Mouse (Mus musculus): ENCODE data around the gene Myct1. TPM values are rescaled to one million over a fixed set of nuclear protein-coding genes. Genes with fewer than 3 reads are reported as not detected.

Myct1 gene
- 2.9 and 3.6 TPM in 2 replicates for total RNA-seq (2014; fragmentation: Nextera tagmentation)
- 3.0 and 10.1 TPM in 2 replicates for total RNA-seq (2017)

DNA sequence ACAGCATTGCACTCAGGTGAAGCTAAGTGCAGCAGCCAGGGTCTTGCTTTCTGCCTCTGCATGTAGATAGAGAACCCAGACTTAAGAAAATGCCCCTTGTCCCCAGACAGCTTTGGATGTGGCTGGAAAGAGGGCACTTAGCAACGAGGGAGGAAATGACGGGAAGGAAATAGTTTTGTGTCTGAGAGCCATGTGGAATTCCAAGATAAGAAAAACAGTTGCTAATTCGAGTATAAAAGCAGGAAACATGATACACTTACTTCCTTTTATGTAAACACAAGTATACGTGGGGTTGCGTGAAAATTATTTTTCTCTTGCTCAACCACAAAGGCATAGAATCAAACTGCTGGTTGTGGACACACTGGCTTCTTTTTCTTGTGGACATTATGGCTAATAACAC, at the start of gene Myct1:
Gene Myct1 (plus strand): TSS at position 312 of the 400 bp plus-strand sequence.
- ATAC-seq (replicated peaks; ENCODE audit: low FRiP score, low TSS enrichment, poor library complexity, severe bottlenecking): peak; percentile 44; the same call in 1 of the 2 replicates

DNA sequence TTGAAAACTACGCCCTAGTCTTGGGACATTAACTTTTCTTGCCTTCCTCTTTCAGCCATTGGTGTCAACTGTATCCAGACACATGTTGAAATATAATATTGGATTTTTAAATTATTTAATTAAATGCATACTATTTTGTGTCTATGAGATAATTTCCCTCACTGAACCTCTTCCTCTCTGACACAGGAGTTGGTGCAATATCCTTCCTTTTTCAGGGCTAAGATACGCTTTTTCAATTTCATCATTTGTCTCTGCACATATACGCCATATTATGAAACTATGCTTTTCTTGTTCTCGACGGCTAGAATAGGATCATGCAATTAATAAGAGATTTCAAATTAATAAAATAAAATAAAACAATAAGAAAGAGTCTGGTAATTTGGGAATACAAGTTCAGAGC, 47.1 kb upstream of the Myct1 start:
- ATAC-seq (replicated peaks; ENCODE audit: low FRiP score, low TSS enrichment, poor library complexity, severe bottlenecking): no peak

DNA sequence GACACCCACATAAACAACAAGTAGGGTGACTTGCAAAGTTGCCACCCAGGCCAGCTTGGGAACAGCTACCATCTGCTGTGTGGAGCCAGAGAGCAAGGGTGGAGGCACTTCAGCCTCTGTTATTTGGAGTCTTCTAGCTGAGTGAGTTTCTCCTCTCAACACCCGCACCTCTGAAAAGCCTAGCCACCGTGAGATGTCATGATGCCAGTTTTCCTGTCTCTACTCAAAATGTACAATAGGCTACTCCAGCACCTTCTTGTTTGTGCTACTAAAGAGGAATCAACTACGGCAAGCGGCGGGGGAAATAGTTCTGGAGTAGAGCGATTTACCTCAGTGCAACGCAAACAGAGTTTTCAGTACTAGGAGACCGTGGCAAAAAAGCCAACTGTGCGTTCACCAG, 45.8 kb upstream of the Myct1 start:
- no peak for ATAC-seq (replicated peaks; ENCODE audit: low FRiP score, low TSS enrichment, poor library complexity, severe bottlenecking)

DNA sequence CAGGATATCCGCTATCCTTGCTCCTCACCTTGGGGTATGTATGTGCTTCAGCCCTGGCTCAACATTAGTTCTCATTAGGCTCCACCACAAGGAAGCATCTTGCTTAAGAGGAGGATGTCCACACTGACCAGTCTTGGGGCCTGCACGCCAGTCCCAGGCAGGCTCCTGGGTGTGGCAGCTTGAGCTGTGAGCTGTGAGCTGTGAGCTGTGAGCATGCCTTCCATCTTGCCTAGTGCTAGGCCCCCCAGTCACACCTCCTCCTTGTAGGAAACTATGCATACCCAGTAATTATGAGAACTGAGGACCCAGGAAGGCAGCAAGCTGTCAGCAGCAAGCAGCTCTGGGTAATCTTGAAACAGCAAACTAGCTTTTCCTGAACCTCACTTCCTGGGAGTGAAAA, 44.9 kb upstream of the Myct1 start:
- ATAC-seq (replicated peaks; ENCODE audit: low FRiP score, low TSS enrichment, poor library complexity, severe bottlenecking): no peak

DNA sequence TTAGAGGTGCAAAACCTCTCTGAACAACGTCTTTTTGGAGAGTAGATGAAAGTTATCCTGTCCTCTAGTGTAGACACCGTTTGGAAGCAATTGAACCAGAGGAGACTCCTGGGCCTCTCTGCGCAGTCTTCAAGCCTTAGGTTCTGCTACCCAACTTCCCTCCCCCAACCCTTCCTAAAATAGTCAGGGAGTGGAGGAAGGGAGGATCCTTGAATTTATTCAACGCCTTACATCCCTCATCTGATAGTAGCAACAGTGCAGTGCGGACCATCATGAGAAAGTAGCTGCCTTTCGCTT, 43.8 kb upstream of the Myct1 start:
- ATAC-seq (replicated peaks; ENCODE audit: low FRiP score, low TSS enrichment, poor library complexity, severe bottlenecking): no peak

DNA sequence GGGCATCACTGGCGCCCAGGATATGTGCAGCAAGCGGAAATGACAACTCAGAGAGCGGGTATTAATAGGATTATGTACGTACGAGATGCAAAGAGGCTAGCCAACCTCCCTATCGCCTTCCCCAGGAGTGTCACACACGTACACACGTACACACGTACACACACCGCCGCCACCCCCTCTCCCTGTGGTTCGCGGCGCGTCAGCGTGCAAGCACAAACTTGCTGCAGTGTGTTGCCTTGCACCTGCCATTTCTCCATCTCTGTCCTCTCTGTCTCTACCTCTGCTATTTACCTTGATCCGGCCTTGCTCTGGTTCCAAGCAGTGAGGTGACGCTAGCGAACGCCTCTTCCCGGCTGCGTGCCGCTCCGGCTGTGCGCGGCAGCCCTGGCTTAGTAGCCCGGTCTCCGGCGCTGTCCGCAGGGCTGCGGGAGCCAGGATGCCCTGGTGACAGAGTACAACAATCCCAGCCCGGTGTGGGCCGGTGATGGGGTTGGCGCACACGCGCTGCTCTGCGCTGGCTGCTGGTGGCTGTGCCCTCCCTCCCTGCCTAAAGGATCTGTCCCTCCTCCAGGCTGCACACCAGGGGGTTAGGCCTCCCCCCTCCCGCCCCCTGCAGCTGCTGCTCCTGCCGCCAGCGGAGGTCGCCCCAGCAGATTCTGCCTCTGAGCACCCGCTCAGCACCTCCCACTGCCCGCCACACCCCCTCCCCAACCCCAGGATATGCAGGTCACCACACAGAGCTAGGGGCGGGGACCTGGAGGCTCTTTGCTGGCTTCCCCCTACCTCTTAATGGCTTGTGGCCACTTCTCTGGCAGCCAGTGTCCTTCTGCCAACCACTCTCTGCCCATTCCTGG, 43.2 kb upstream of the Myct1 start:
- peak; percentile 73 for ATAC-seq (replicated peaks; ENCODE audit: low FRiP score, low TSS enrichment, poor library complexity, severe bottlenecking)

DNA sequence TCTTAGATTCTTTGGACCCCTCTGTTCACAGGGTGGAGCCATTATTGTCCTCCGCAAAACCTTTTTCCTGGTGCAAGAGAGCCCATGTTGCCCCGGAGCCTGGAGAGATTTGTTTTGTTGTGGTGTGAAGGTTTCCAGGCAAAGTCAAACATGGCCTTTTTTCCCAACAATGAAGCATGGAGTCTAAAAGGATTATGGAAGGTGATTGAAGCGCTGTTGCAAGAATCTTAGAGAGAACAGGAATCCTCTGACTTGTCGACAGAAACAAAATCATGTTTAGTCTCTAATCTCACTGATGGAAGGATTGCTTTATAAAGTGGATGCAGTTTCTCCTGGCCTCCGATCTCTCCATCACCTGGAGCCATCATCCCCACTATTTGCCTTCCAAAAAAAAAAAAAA, 42.2 kb upstream of the Myct1 start, which contains the start of gene Syne1:
Gene Syne1 (minus strand): TSS at position 101 of the 400 bp plus-strand sequence.
- no peak for ATAC-seq (replicated peaks; ENCODE audit: low FRiP score, low TSS enrichment, poor library complexity, severe bottlenecking)

DNA sequence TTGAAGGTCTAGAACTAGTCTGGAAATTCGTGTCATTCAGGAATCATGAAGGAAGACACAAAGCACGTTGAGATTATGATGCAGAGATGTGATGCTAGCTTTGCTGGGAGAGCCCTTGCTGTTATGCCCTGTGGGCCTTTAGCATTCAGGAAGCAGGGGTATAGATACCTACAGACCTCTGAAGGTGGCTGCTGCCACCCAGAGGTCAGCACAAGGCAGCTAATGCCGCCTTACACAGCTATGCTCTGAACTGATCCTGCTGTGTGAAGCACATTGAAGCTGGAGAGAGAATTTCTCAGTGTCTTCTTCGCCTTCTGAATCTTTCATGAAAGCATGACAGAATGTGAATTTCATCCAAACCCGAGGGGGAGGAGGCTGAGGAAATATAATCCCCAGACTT, 38.6 kb upstream of the Myct1 start:
- peak; percentile 69; the same call in 1 of the 2 replicates for ATAC-seq (replicated peaks; ENCODE audit: low FRiP score, low TSS enrichment, poor library complexity, severe bottlenecking)

DNA sequence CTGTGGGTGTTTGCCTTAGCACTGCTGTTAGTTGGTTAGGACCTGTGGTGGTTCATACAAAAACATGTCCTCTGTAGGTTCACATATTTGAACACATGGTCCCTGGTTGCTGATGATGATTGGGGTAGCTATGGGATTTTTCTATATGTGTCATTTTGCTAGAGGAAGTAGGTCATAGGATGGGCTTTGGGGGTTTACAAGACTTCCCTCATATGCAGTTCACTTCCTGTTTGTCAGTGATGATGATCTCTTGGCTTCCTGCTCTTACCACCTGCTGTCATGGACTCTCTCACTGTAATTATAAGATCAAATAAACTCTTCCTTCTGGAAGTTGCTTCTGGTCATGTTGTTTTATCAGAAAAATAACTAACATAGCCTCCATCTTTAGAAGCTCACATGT, 34.8 kb upstream of the Myct1 start:
- ATAC-seq (replicated peaks; ENCODE audit: low FRiP score, low TSS enrichment, poor library complexity, severe bottlenecking): no peak

DNA sequence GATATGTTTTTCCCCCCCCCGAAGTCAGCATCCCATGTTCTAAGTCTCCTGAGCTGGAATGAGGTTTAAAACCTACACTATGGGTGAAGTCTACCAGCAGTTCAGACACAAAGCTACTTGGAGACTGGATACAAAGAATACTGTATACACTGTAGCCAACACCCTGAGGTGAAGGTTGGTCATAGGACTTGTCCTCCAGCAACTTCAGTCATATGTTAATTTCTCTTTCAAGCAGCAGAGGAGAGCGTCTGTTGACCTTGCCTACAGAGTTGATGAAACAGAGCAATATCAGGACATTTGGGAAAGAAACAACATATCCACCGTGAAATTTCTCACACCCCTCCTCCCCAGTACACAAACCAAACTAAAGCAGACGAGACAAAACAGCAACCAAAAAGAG, 33.0 kb upstream of the Myct1 start:
- no peak for ATAC-seq (replicated peaks; ENCODE audit: low FRiP score, low TSS enrichment, poor library complexity, severe bottlenecking)

DNA sequence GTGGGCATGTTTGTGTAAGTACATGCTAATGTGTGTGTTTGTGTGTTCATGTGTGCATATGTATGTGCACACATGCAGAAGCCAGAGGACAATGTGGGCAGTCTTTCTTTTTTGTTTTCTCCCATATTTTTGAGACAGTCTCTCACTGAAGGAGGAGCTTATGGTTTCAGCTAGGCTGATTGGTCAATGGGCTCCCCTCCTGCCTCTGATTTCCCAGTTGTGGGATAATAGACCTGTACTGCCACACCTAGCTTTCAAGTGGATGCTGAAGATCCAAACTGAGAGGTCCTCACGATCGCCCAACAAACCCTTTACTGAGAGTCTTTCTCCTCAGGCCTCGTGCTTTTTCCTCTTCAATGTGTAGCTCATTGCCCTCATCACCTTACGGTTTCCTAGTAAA, 31.9 kb upstream of the Myct1 start:
- ATAC-seq (replicated peaks; ENCODE audit: low FRiP score, low TSS enrichment, poor library complexity, severe bottlenecking): no peak

DNA sequence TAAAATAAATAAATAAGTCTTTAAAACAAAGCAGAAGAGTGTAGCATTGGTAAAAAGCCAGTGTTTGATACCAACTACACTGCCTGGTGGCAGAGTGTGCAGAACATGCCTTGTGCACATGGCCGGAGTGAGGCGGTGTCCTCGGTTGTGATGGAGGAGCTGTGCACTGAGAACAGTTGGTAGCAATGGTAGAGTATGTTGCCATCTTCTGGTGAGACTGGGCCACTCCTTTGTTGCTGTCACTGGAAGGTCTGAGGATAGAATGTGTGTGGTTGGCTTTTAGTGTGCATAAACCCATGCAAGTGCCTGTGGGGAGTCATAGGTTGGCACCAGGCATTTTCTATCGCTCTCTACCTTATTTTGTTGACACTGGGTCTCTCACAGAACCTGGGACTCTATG, 24.6 kb upstream of the Myct1 start:
- 0 out of 2 replicates have a peak, but pooled peaks have one; percentile 50 for ATAC-seq (replicated peaks; ENCODE audit: low FRiP score, low TSS enrichment, poor library complexity, severe bottlenecking)

DNA sequence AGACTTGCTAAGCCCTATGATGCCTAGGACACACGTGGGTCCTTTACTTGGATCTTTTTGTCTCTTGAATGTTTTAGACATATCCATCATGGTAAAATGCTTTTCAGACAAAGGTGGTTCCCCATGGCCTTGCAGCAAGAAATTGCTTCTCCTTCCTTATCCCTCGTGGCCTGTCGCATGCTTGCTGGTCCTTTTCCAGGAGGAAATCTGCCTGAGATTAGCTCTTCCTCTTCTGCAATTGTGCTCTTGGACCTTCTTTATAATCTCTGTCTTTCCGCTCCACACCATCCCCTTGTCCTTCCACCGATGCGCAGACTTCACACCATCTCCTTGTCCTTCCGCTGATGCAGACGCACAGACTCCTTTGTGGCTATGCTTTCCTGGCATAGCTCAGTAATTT, 23.5 kb upstream of the Myct1 start:
- no peak for ATAC-seq (replicated peaks; ENCODE audit: low FRiP score, low TSS enrichment, poor library complexity, severe bottlenecking)

DNA sequence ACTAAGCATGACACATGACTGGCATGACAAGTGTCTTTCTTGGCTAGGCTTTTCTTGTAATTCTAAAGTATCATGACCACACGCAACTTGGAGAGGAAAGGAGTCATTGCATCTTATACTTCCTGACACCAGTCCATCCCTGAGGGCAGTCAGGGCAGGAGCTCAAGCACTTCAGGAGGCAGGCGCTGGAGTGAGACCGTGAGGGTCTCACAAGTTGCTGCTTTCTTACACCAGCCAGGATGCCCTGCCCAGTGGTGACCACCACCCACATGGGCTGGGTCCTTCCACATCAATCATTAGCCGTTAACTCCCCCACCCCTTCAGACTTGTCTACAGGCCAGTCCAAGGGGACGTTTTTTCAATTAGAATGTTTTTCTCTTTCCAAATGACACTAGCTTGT, 22.2 kb upstream of the Myct1 start:
- no peak for ATAC-seq (replicated peaks; ENCODE audit: low FRiP score, low TSS enrichment, poor library complexity, severe bottlenecking)

DNA sequence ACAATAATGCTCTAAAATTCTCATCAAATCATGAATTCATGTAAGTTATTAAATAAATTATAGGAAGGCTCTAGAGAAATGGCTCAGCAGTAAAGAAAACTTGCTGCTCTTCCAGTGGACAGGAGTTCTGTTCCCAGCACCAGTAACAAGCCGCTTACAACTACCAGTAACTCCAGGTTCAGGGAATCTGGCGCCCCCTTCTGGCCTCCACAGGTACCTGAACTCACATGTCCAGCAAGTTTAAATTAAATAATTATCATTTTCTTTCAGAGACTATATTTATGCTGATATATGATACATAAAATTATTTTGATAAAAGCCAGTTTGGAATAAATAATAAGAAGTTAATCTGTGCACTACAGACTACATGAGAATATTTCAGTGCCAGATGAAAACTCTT, 20.2 kb upstream of the Myct1 start:
- no peak for ATAC-seq (replicated peaks; ENCODE audit: low FRiP score, low TSS enrichment, poor library complexity, severe bottlenecking)

DNA sequence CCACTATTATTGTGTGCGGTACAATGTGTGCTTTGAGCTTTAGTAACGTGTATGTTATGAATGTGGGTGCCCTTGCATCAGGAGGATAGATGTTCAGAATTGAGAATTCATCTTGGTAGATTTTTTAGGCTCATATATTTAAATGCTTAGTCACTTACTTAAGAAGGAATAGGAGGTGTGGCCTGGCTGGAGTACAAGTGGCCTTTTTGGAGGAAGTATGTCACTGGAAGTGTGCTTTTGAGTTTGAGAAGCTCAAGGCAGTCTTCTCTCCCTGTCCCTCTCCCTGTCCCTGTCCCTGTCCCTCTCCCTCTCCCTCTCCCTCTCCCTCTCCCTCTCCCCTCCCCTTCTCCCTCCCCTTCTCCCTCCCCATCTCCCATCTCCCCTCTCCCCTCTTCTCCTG, 2.5 kb upstream of the Myct1 start:
- no peak for ATAC-seq (replicated peaks; ENCODE audit: low FRiP score, low TSS enrichment, poor library complexity, severe bottlenecking)

DNA sequence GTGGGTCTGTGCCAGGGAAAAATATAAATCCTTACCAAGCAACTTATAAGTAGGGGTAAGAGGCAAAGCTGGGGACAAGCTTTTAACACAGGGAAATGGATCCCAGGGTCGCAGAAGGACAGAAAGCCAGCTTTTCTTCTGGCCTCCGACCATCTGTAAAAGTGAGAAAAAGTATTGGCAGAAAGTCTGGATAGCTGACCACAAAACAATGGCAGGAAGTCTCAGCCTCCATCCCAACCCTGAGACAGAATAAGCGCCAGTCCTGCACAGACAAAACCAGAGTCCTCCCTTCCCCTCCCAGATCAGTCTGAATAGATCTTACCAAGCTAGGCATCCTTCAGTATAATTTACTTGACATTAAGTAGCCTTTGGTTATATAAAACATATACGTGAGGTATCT, 1.6 kb upstream of the Myct1 start:
- no peak for ATAC-seq (replicated peaks; ENCODE audit: low FRiP score, low TSS enrichment, poor library complexity, severe bottlenecking)

DNA sequence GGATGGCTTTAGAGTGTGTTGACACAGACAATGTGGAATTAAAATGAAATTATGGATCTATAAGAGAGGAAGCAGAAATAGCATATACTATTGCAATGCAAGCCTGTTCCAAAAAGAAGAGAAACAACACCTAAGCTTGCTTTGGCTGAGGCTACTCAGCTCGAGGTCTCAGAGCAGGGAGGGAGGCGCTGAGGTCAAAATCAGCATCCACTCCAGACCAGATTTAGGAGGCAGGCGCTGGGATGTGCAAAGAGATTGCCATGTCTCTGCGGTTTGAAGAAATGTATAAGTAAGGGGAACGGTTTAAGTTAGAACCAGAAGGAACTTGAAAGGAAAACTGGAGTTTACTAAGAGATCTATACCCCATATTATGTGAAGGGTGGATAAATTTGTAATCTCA, 882 bp downstream of the Myct1 start:
- peak; percentile 57; the same call in 1 of the 2 replicates for ATAC-seq (replicated peaks; ENCODE audit: low FRiP score, low TSS enrichment, poor library complexity, severe bottlenecking)

DNA sequence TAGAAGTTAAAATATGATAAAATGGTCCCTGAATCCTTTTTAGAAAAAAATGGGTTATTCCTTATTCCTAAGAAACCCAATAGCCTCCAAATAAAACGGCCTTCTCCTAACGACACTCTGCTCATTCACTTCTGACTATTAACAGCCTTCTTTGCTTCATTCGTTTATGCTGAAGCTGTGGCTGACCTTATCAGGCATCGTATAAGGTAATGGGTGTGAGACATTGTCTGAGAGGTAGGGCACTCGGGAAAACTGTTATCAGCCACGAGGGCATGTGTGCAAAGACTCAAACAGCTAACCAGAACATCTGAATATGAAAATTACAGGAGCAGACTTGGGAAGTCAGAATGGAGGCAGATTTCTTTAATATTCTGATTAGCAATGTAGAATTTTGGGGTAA, 3.0 kb downstream of the Myct1 start:
- peak; percentile 51; the same call in 1 of the 2 replicates for ATAC-seq (replicated peaks; ENCODE audit: low FRiP score, low TSS enrichment, poor library complexity, severe bottlenecking)

DNA sequence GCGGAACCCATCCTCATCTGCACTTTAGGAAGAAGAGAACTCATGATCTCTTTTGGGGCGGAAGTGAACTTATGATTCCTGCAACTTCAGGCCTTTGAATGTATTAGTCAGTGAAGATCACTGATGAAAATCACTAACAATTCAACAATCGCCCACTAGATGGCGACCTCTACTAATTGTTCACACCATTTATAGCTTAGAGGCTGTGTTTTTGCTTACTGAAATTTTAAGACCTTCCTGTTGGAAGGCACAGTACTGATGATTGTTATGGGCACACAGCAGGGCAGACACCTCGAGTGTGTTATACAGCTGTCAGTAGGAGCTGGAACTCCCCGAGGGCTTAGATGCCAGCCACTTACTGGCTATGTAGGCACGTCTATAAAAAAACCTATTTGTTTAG, 6.5 kb downstream of the Myct1 start:
- peak; percentile 56 for ATAC-seq (replicated peaks; ENCODE audit: low FRiP score, low TSS enrichment, poor library complexity, severe bottlenecking)

DNA sequence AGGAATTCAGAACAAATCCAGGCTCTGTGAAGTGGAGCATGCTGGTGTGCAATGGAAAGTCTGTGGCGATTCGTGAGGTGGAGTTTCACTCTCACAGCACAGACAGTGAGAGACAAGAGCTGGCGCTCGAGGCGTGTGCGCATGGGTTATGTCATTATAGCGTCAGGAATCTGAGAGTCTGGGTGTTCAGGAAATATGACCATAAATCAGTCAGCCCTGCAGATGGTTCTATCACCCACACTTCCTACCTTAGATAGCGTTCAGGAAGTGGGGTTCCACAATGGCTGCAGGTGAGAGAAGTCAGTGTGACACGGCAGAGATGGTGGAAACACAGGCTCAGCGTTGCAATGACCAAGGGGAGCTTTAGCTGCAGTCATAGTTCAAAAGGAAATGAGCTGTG, 9.9 kb downstream of the Myct1 start:
- ATAC-seq (replicated peaks; ENCODE audit: low FRiP score, low TSS enrichment, poor library complexity, severe bottlenecking): peak; percentile 70

Measured in megakaryocyte-erythroid progenitor cell, adult 5-6 weeks (primary cell).